Mouse (Mus musculus) heart, adult 18-20 months (tissue): ENCODE results near the gene Gm867. TPM values are rescaled to one million over a fixed set of nuclear protein-coding genes. Genes with fewer than 3 reads are reported as not detected.

ENCODE experiments used
- DNase-seq, 2 experiments: peaks; one replicate each; pipeline ENCODE4 v3.0.0; 2021 to 2022; ENCODE audit warnings: mixed read lengths in 1 of 2
- total RNA-seq, 2 experiments: library from RNA; stranded (reverse); gene quantifications; 2 replicates each; pipeline ENCODE4 v1.2.3; 2021

Gene Gm867
- total RNA-seq, 2 experiments from 2014 or later = not detected

DNA sequence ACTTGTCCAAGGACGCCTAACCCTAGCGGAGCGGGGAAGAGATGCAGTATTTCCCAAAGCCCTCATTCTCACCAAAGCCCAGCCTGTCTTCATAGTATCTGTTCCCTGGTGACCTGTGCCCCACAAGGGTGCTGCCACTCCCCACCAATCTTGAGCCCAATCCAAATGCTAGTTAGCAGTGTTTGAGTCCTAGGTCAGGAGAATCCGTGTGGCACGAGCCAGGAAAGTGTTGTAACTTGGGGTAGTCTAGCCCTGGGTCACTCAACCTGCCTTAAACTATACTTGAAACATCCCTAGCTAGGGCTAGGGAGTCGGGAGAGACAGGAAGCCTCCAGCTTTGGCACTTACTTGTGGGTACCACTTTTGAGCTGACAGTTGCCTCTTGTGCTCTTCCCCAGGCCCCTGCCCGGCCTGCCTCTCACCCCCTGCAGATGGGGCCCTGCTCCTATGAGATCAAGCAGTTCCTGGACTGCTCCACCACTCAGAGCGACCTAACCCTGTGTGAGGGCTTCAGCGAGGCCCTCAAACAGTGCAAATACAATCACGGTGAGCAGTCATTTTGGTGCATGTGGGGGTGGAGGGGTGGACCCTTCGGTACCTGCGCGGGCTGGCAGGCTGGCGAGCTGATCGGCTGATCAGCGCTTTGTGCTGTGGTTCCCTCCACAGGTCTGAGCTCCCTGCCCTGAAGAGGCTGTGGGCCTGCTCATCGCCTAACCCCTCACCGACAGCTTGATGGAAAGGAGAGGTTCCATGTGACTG, 3.4 kb downstream of the Gm867 start:
- DNase-seq = peak in 1 of 2 experiments; percentile 28

DNA sequence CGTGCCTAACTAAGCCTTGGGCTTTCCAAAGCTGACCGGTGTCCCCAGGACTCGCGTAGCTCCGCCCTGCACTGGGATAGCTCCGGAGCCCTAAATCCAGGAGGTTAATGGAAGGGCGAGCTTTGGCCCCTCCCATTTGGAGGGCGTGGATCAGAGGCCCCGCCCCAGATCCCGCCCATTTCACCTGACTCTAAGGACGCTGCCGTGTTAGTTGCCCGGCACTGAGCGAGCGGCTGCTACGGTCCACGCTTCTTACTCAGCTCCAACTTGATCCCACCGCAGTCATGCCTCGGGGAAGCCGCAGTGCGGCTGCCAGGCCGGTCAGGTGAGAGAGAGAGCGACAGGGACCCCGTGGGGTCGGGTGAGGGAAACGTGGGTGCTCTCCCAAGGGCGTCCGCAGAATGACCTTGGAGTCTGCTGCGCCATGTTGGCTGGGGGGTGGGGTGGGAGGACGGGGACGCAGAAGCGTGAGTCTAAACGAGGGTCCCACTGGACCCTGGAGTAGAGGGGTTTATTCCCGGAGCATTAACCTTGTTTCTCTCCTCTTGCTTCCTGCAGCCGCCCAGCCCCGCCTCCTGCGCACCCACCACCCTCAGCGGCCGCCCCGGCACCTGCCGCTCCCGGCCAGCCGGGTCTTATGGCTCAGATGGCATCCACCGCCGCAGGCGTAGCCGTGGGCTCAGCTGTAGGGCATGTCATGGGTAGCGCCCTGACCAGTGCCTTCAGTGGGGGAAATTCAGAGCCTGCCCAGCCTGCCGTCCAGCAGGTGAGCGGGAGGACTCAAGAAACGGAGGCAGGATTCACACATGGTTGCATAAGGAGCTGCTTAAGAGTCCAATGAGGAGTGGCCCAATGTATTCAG, 4.6 kb downstream of the Gm867 start, which contains the start of gene Mmp11:
TSS of gene Mmp11 (minus strand) at position 817 of the 862 bp plus-strand sequence.
- DNase-seq = peak; percentile 79 to 80

DNA sequence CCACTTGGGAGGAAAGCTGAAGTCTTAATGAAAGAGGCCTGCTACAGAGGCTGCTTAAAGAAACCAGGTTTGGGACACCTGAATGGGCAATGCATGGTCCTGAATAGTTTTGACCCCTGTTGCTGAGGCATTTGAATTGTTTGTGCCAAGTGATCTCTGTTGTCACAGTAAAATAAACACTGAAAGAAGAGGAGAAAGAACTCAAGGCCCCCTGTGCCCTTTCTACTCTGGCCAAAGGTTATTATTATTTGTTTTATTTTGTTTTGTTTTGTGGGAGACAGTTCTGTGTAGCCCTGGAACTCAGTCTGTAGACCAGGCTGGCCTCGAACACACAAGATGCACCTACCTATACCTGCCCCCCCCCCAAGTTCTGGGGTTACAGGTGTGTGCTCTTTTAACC, 5.5 kb downstream of the Gm867 start:
- DNase-seq = no peak

DNA sequence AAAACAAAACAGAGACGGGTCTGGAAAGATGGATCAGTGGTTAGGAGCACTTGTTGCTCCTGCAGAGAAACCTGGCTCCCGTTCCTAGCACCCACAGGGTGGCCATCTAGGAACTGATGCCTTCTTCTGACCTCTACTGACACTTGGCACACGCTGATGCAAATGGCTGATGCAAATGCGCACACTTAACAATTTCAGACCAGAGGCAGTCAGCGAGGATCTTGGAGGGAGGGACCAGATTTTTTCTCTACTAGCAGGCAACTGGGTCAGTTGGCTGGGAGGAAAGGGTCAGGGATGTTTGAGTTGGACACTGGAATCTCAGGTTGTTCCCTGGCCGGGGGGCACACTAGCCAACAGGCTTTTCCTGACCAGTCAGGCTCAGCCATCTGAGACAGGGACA, 7.6 kb downstream of the Gm867 start, which contains the start of gene Chchd10:
TSS of gene Chchd10 (plus strand) at position 240 of the 400 bp plus-strand sequence.
- no peak for DNase-seq

DNA sequence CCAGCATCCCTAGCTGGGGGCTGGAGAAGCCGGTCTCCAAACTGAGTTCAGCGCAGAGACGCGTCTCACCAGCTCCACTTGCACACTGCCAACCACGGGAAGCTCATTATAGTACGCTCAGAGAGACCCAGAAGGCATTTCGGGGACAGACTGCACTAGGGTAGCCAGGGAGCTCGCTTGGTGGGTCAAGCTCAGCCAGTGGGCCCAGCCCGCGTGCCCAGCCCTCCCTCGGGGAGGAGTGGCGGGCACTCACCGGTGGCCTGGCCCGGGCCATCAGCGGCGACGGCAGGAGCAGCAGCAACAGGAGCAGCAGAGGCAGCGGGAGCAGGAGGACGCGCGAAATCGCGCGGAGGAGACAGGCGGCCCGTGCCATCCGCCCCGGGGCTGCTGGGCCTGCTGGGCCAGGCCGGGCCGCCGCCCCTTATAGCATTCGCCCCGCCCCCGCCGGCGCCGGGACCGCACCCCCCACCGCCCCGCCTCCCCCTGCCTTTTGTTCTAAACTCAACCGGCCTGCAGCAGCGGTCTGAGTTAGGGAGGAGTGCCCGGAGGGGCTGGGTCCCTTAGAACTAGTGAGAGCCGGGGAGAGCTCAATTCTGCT, 8.3 kb downstream of the Gm867 start:
- peak; percentile 65 to 67 for DNase-seq

DNA sequence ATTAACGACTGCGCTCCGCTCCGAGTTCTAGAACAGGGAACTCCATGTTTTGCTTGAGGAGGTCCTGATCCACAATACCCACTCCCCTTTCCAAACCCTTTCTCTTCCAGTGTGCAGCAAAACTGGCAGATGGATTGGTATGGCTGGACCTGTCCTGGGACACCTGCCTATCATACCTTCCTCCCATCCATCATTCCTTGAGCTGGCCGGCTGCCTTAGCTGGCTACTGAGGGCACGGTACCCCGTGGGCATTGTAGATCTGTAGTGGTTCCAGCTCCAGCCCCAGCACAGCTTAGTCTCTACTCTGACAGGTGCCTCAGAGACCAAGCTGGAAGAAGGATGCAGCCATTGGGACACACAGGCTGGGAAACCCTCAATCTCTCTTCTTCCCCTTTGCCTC, 9.2 kb downstream of the Gm867 start:
- DNase-seq = no peak

DNA sequence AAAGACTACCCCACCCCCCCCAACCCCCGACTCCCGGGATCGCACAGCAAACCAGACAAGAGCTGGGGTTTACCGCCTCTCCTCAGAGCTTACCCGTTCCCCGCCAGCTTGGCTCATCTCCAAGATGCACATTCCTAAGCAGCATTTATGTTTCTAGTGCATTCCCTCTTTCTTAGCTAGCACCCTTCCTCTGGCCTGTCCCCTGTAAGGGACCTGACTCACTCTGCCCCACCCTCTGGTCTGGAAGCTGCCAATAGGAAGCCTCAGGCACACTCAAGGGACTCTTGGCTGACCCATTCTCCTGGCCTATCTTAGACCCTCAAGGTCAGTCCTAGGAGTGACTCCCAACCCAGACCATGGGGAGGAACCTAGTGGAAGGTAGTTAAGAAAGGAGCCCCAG, 10.2 kb downstream of the Gm867 start:
- peak in 1 of 2 experiments; percentile 33 for DNase-seq

DNA sequence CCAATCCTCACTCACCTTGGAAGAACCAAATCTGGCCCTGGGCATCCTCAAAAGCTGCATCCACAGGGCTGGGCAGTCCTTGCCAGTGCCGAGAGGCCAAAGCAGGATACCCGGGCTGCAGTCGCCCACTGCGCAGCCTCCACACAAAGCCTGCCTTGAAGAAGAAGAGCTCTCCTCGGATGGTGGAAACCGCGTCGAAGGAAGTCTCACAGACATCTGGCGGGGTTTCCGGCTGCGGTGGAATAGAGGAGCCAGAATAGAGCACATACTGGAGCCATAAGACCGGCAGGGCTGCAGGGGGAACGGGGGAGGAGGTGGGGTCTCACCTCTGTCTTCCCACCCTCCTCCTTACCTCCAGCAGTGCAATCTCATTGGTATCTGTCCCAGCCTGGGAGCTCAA, 14.1 kb downstream of the Gm867 start:
- no peak for DNase-seq

DNA sequence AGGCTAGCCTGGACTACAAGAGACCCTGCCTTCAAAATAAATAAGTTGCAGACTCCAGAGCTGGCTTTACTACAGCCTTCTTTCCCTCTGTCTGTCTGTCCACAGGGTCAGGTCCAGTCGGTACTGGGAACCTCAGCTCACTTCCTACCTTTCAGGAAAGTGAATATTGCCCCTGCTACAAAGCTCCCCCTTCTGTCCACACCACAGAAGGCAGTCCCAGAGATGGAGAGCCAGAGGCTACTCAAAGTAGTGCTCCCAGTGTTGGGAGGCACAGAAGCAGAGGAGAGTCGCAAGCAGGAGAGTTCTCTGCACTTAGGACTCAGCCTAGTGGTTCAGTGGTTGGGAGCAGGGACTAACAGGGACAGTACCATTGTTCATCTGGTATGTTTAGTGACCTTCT, 16.1 kb downstream of the Gm867 start:
- DNase-seq = no peak

DNA sequence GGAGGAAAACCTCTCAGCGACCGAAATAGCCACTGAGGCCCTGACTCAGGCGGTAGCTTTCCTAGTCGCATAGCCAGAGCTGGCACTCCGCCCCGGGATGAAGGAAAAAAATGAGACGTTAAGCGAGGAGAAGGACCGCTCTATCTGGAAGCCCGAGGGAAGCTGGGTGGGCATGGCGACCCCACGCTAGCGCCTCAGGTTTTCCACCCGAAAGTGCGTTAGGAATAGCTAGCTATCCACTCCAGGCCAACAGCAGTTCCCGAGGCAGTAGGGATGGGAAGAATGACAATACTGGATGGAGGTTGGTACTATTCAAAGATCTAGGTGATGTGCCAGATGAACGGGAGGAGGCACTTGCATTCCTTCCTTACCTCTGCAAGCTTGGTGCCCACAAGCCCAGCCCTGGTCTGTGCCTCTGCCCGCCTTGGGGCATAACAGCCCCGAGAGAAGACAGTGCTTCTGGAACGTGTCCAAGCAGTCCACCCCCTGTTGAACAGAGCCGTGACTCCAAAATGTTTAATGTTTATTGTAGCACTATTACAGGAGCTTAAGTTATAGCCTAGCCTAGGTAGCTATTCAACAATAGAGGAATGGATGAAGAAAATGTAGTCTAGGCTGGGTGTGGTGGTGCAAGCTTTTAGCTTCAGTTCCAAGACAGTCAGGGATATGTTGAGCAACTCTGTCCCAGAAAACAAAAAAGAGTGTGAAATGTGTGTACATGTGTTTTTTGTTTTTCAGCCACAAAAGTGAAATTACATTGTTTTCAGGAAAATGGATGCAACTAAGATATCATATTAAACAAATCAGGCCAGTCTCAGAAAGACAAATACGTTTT, 18.5 kb downstream of the Gm867 start:
- DNase-seq = no peak

DNA sequence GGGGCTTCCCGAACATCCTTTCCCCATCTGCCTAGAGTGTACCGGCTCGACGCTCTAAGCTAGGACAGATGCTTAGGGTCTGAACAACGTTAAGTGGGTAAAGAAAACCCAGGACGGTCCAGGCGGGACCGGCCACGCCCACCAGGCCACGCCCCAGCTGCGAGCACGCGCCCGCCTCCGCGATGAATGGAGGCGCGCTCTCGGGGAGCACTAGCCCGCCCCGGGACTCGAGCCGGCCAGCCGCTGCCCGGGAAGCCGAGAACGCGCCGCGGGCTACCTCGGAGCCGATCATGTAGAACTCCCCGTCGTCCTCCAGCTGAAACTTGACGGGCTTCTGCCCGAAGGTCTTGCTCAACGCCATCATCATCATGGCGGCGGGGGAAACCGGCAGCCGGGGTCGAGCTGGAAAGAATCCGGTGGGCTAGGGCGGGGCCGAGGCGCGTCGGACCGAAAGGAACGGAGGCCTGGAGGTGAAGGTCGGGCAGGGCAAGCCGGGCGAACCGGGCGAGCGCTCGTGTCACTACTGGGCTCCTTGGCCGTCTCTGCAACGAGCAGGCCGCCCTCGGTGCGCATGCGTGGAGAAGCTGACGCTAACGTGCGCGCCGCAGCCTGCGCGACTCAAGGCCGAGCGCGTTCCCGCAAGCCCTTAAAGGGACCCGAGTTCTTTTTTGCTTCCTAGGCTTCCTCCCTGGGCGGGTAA, 19.3 kb downstream of the Gm867 start, which contains the start of gene Smarcb1:
TSS of gene Smarcb1 (minus strand) at position 592 of the 700 bp plus-strand sequence.
- DNase-seq = peak; percentile 96 to 97

DNA sequence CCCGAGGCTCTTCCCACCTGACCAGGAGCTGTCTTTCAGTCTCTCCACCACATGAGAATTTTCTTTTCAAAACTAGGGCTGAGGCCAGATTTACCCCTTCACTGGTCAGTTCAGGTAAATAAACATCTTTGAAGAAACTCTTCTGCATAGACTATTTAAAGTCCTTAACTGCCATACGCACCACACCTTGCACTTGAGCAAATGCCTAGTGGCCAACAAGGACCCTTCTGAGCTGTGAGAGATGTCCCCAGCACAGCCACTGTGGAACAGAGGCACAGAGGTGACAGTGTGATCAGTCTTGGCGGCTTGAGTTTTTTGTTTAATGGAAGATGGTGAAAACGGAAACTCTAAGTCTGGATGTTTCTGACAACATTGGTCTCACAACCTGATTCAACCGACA, 21.4 kb downstream of the Gm867 start:
- no peak for DNase-seq

DNA sequence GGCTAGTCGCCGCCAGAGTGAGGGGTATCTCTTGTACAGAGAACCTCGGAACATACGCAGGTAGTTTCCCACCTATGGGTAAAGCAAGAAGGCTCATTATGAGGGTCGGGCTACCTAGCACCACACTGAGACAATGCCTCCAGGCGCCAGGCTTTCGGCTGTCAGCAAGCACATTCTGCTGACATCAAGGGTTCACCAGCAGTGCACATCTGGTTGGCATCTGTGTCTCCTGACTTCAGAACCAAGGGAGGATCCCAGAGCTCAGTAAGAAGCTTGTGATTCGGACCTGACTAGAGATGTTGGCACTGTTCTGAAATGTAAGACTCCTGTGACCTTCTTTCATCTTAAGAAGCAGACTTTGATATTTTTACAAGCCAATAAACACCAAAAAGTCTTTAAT, 23.6 kb downstream of the Gm867 start:
- no peak for DNase-seq

DNA sequence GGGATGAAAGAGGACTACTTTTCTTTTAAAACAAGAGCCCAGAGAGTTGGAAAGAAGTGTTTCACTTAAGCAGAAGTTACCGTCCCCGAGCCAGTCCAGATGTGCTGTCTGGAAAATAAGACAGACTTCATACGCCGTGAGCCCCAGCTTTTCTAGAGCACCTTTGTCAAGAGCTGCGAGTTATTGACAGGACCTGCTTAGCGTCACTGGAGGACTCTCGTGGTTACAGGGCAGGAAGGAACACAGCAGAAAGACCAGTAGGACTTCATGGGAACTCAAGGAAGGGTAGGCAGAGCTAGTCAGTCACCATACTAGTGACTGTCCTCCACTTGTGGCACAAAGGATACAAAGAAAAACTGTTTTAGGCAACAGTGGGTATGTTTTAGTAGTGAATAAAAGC, 24.9 kb downstream of the Gm867 start:
- no peak for DNase-seq

DNA sequence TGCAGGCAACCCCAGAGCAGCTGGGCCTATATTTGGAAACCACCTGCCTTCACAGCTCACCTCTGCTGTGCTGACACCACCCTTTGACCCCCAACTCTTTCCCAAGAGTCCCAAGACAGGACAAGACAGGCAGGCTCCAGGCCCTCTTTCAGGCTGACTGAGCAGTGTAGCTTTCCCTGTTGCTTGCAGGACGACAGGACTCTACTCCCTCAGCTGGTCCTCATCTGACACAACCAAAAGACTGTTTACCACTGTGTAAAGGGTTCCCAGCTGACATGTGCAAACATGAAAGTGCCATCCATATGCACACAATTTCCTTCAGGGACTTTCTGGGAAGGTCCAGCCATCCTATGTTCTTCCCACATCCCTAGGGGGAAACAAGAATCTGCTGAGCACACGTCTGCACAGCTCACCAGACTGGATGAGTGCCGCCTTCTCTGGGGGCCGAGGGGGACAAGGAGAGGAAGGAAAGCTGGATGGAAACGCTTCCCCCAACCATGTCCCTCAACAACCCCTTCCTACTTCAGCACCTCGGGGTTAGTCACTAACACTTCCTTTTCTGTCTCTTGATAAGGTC, 27.4 kb downstream of the Gm867 start:
- no peak for DNase-seq

DNA sequence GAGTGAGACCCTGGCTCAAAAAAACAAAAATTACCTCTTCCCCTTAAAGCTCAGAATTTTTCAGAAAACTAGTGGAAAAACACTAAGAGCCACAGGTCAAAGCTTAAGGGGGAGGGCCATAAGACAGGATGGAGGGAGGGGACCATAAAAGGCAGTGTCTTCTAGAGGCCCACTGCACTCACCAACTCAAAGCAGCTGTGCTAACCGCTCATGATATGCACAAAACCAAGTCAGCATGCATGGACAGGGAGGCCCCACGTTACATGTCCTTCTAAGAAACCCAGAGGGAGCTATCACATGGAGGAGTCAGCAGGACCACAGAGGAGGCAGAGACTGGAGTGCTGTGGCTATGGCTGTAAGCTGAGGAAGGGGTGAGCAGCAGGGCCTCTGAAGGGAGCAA, 29.8 kb downstream of the Gm867 start:
- no peak for DNase-seq

DNA sequence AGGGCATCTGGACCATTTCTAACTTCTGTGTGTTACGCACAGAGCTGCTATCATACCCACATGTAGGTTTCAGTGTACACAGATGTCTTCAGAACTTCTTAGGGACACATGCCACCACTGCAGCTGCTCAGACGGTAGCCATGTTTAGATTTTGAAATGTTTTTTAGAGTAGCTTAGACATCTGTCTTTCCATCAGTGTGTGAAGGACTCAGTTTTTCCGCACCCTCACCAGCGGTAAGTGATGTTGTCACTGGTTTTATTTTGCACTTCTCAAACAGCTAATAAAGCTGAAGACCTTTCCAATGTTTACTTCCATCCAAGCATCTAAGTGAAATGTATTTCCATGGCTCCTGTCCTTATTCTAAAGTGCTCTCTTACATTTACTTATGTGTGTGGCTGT, 33.6 kb downstream of the Gm867 start:
- DNase-seq = no peak

DNA sequence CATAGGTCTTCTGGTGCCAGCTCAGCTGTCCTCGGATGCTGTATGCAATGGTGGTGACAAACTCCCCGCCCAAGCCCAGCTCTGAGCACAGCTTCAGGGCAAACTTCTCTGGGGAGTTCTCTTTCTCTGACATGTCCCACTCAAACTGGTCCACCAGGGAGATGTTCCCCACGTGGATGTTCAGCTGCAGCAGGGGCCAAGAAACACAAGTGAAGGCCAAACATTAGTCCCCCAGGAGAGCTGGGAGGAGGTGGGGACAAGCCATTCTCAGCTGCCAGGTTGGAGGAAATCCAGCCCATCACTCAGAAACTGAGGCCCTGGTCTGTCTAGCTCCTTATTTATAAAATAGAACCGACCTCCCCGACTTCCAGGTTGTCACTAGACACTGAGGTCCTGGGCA, 36.1 kb downstream of the Gm867 start:
- DNase-seq = peak in 1 of 2 experiments; percentile 43

DNA sequence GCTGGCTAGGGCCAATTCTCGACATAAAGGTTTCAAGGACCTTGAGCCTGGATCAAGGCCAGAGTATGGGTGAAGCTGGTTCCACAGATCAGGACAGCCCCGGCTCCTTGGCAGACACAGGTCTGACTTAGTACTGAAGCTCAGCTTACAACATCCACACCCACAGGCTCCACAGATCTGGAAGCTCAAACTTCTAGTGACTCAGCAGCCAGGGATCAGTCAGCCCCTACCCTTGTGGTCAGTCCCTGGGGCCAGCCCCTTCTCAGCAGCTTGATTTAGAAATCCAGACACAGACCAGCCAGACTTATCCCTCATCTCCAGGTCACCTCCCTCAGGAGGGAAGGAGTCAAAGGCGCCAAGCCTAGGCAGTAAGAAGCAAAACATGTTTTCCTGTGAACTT, 41.6 kb downstream of the Gm867 start:
- peak; percentile 77 to 90 for DNase-seq

DNA sequence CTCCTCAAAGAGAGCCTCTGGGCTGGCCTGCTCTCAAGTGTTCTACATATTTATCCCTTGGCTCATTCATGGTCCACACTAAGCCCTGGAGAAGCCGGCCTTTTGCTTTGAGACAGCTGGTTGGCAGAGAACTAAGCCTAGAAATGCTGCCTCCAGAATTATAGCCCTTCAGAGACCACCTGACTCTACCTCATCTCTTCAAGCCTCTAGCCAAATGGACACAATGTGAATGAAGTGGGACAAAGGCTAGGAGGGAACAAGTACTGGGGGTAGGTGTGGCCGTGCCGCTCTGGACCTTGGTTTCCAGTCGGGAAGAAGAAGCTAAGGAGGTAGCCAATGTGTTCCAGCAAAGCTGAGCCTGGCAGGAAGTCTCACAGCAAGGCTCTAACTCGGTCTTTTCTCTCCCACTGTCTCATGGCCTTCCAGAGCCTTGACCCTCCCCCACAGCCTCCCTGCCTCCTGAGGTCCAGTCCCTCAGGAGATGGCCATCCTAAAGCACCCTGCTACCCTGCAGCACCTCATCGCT, 42.4 kb downstream of the Gm867 start:
- no peak for DNase-seq

DNA sequence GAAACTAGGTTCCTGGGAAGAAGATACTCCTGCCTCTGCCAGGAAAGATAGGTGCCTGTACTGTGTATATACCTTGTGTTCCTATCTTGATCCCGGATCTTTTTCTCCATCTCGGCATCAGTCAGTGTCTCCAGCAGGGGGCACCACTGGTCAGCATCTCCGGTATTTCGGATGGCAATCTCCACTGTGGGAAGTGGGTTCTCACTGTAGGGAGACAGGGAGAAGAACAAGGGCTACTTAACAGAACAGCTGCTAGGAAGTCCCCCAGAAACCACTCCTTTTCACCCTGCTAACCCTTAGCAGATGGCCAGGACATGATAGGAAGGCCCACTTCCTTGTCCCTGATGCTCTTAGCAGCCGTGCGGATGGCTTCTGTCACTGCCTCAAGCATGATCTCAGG, 43.1 kb downstream of the Gm867 start:
- peak; percentile 62 to 88 for DNase-seq
